Mouse (Mus musculus) telencephalon, adult 2 months (tissue): ENCODE results near the gene Ifi206.
"Not testable (repeated sequence)": the region's sequence is repeated elsewhere in the genome, so short reads cannot be mapped to it uniquely, and the experiment has no call there.

Source experiments
- DNase-seq: peaks from one replicate; pipeline ENCODE4 v3.0.0-alpha.2; 2011; ENCODE audit warnings: low read depth, low spot score

Ifi206 gene

DNA sequence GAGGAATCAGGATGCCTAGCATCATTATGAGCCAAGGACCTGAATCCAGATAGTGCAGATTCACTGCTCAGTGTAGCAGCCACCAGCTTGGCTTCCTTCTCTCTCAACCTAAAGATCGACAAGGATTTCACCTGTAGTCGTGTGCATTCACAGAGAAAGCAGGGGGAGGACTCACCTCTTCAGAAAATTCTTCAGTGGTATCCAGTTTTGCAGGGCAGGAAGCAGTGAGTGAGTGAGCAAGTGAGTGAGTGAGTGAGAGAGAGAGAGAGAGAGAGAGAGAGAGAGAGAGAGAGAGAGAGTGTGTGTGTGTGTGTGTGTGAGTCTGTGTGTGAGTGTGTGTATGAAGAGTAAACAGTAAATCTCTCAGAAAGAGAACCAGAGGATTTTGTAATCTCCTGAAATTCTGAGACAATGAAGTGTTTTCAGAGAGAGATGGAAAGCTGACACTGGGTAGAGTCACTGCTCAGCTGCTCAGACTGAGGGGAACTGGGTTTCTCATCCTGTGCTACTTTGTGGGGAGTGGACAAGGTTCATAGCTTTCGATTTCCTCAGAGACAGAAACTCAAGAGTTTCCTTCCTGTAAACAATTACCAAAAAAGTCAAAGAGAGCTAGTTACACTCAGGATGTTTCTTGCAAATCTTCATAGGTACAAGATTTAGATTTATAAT lies at the start of gene Ifi206:
TSS of gene Ifi206 (minus strand) at position 230 of the 669 bp plus-strand sequence.
- not testable (repeated sequence) for DNase-seq

DNA sequence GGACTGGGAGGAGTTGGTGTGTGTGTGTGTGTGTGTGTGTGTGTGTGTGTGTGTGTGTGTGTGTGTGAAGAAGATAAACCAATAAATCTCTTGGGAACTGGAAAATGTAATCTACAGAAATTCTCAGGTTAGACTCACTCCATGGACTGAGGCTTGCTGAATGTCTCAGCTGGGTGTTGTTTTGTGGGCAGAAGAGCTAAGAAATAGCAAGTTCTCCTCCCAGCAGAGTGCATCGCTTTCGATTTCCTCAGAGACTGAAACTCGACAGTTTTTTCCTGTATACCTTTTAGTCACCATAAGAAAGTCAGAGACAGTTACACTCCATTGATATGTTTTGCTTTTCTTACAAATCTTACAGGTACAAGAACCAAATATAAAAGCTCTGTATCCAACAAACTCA lies 45.0 kb upstream of the Ifi206 start, which contains the start of gene Ifi214:
TSS of gene Ifi214 (minus strand) at position 167 of the 400 bp plus-strand sequence.
- DNase-seq: not testable (repeated sequence)

DNA sequence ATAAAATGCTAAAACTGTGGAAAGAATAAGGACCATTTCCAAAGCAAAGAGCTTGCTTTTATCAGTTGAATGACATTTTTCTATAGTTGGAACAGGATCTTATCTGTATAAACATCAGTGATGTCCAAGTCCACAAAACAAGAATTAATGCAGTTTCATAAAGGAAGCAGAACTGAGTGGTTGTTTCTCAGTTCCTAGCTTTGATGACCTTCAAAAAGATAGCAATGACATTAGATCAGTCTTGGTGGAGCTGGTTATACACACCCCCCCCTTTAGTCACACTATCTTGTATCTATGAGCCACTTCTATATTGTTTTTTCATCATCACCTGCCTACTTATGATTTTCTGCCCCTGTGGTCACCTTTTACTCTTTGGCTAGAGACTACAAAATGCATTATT lies 30.6 kb upstream of the Ifi206 start:
- DNase-seq: no peak

DNA sequence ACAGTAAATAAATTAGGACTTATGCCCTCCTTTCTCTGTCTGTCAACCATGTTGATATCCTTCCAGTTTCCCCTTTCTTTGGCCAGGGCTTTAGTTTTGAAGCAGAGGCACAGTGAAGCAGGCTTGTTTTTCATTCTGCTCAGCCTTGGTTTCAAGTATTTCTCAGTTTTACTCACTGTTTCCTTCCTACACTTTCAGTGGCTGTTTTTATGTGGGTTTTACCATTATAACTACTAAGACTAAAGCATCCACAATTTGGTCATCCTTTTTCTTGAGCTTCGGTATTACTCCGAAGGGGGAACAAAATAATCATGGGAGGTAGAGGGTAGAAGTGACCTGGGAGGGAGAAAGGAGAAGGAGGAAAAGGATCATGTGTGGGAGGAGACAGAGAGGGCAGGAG lies 19.8 kb upstream of the Ifi206 start:
- not testable (repeated sequence) for DNase-seq

DNA sequence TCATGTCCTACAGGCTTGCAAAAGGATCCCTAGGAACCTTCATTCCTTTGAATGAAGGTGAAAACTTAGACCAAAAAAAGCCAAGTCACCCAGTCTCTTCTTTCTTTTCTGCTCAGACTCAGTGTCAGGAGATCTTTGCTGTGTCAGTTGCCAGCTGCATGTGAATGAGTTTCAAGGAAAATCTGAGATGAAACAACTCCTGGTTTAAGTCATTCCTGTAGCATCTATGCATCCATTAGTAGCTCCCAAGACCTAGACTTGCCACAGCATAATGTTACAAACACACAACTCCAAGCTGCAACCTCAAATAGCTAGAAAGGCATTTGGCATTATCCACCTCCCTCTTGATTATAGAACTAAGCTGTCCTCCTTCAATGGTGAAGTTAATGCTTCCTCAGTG lies 642 bp upstream of the Ifi206 start:
- DNase-seq: not testable (repeated sequence)

DNA sequence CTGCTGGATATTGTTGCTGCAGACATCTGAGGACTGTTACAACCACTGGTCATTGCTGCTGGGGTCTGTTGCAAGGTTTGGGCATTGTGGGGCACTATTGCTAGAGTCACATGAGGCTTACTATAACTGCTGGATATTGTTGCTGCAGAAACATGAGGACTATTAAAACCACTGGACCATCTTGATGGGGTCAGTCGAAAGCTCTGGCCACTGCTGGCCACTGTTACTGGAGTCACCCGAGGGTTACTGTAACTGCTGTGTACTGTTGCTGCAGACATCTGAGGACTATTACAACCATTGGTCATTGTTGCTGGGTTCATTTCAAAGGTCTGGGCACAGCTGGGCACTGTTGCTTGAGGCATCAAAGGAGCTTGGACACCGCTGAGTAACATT lies 9.7 kb downstream of the Ifi206 start:
- not testable (repeated sequence) for DNase-seq

DNA sequence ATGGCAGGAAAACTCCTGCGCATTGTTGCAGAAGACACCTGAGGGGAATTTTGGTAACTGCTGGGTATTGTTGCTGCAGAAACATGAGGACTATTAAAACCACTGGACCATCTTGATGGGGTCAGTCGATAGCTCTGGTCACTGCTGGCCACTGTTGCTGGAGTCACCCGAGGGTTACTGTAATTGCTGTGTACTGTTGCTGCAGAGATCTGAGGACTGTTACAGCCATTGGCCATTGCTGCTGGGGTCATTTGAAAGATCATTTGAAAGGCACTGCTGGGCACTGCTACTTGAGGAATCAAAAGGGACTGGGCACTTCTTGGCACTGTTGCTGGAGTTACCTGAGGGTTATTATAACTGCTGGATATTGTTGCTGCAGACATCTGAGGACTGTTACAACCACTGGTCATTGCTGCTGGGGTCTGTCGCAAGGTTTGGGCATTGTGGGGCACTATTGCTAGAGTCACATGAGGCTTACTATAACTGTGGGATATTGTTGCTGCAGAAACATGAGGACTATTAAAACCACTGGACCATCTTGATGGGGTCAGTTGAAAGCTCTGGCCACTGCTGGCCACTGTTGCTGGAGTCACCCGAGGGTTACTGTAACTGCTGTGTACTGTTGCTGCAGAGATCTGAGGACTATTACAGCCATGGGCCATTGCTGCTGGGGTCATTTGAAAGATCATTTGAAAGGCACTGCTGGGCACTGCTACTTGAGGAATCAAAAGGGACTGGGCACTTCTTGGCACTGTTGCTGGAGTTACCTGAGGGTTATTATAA lies 10.3 kb downstream of the Ifi206 start:
- DNase-seq: not testable (repeated sequence)

DNA sequence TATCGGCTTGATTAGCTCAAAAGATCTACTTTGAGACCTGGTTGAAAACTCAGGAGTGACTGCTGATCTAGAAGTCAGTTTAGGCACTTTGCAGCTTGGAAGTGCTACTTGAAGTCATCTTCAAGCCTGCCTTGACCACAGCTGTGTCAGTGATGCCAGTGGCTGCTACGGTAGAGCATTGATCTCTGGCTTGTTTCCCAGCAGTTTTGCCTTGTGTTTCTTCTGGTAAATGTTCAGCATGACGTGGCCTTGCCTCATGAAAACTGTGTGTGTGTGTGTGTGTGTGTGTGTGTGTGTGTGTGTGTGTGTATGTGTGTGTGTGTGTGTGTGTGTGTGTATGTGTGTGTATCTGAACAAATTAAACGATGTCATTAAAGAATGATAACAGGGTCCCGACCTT lies 34.1 kb downstream of the Ifi206 start:
- DNase-seq: no peak

DNA sequence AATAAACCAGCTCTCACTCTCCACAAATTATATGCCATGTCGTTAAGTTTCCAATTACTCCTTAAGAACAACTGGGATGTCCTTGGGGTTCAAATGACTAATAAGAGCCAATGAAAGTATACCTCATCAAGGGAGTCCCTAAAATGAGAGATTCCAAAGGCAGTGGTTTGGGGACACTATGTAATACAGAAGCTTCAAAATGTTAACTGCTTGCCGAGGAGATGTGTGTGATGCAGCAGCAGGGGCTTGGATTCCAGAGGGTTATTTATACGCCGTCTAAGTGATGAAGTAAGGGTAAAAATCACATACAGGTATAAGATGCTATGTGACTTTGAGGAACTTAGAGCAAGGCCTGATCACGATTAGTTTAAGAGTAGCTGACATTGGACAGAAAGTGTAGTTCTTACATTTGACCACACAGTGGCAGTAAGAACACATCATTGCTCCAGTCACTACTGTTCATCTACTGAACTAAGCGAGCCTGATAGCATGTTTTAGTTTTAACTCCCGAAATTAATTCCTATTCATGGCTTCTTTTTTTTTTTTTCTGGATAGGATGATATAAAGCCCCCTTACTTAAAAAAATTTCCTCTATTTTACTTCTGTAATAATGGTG lies 34.6 kb downstream of the Ifi206 start:
- DNase-seq: peak; percentile 41

DNA sequence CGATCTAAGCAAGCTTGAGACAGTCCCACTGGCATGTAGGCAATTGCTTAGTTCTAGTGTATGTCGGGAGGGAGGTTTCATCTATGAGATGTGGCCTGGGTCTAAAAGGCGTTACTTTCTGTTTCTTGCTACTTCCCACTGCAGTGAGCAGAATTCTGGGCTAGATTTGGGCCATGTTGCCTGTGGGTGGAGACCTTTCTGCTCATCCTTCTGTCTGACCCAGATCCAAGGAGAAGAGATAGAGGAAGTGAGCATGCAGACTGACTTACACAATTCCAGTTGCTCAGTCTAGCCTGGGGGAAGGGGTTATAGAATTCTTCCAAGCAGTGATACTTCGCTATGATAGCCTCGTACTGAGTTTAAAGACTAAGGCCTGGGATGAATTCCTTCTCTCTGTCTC lies 39.2 kb downstream of the Ifi206 start:
- DNase-seq: no peak

DNA sequence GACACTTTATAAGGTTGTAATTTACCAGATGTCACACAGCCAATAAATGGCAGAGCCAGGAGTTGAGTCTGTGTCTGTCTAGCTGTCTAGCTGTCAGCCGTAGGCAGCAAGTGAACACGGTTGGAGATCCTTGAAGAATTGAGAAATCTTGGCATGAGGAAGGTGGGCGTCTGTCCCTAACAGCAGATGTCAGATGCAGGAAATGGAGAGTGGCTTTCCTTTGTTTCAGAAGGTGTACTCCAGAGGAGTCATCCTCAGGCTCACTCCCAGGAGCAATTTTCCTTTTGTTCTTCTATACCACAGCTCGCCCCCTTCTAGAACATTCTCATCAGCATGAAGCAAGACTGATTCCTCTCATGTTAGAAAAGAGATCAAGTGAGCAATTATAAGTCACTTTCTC lies 40.2 kb downstream of the Ifi206 start:
- no peak for DNase-seq

DNA sequence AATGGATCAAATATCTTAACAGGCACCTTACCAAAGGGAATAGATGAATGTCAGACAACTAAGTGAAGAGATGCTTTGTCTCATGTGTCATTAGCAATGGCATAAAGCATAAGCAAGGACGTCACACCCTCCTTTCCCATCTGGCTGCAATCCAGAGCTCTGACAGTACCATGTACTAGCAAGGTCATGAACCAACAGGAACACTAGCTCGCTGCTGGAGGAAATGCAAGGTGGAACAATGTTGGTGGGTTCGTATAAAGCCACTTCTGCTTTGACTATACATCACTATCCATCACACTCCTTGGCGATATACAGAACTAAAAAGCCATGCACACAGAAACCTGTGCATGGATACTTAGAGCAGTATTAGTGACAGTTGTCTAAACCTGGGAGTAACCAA lies 43.8 kb downstream of the Ifi206 start:
- no peak for DNase-seq

DNA sequence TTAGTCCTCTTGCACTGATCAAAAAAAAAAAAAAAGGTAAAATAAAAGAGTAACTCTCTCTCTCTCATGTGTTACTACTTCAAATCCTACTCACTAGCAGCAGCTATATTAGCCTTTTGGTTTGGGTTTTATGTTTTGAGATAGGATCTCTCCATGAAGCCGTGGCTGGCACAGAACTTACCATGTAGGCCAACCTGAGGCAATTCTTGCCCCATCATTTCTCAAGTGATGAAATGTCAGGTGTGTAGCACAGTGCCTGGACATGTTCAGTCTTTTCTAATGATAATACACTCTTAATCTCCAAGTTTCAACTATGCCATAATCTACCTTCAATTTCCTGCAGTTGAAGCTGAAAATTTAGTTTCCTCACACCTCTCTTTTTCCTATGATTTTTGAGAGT lies 47.8 kb downstream of the Ifi206 start:
- DNase-seq: no peak

DNA sequence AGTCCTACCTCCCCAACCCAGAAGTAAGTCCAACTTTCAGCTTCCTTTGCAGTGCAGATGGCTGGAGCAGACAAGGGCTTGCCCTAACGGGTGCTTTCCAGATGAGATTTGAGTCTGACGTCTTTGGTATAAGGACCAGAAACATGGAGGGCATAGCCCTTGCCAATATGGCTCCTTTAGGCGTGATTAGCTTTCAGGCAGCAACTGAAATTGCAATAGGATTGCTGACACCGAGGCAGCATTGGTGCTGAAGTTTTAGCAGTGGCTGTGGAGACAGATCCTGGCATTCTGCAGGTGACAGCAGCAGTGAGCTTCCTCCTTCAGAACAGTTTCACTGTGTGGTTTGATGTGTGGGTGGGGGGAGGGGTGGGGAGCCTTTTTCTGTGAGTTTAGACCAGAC lies 49.6 kb downstream of the Ifi206 start:
- DNase-seq: no peak

DNA sequence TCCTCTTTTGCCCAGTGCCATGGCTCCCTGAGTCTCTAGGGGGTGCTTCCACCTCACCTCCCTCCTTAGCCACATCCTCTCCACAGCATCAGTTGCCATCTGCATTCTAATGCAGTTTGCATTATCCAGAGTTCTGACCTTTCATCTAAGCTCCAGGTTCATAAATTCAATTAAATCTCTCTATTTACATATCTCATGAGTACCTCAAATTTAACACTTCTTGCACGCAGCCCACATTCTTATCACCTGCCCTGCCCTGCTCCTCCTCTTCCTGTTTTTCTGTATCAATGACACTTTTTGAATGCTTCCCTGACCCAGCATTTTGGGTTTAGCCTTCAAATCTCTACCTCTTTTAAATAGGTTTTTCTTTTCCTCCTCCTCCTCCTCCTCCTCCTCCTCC lies 50.2 kb downstream of the Ifi206 start:
- no peak for DNase-seq

DNA sequence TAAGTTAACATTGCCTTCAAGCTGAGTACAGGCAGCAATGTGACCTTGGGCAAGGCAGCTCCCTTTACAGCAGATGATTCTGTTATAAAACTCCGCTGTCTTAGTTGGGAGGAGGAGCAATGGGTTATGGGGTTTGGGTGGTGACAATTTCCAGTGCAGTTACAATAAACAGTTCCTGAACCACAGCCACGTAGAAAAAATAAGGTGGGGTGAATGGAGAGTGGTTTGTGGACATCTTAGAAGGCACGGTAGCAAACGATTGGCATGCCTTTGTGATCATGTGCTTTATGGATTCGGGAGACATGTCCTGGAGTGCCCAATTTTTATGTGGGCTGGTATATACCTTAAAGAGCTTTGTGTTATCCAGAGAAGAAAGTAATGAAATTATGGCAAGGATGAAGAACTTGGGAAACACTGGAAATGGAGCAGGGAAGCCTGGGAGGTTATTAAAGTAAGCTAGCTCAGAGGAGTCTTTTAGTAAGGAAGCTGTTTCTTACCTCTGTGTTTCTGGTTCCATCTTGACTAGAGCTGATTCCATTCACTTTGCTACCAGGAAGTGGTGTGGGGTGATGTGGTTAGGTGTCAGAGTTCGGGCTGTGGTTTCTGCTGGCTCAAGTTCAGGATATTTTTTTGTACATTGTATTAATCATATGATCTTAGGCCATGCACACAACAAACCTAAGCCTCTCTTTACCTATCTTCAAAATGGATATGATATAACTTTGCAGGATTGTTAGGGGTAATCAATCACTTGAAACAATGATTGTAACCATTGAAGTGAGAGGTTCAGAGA lies 53.5 kb downstream of the Ifi206 start:
- no peak for DNase-seq

DNA sequence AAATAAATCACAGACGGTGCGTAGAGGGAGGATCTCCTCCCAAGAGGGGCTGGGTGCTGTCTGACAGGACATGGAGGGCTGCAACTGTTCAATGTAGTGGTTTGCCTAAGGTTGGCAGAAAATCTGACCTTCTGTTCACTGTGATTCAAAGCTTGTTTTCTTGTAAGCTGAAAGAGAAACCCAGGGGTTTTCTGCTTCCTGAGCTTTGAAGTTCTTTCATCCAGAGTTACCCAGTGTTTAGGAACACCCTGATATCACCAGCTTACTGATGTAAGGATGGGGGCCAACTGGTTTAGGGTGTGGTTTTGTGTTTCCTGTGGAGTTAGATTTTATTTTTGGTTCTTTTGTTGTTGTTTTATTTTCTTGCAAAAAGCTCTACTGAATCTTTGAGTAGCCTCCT lies 58.4 kb downstream of the Ifi206 start:
- no peak for DNase-seq

DNA sequence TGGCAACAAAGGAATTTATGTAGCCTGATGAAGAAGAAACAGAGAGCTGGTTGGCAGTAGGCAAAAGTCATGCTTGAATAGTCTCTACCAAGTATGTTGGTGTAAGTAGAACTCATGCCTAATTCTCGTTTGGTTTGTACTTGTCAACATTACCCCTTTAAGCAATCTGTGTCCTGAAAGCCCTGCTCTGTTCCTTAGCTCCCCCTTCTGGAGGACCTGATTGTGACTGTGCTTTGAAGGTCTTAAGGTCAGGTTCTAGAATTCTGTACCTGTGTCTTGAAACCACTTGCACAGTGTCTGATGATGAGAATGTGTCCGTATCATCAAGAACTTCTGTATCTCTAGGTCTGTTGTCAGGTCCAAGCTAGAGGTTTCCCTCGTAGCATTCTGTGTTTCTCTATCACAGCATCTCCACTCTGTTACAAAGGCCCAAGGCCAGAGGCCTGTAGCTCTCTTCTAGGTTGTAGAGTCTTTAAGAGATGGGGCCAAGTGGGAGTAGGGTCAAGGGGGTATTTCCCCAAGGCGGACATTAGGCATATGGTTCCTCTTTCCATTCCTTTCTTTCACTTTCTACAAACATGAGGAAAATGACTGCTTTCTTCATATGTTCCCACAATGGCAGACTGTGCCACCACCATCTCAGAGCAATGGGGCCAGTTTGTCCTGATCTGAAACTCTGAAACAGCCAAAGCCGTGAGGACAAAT lies 60.7 kb downstream of the Ifi206 start:
- DNase-seq: no peak

DNA sequence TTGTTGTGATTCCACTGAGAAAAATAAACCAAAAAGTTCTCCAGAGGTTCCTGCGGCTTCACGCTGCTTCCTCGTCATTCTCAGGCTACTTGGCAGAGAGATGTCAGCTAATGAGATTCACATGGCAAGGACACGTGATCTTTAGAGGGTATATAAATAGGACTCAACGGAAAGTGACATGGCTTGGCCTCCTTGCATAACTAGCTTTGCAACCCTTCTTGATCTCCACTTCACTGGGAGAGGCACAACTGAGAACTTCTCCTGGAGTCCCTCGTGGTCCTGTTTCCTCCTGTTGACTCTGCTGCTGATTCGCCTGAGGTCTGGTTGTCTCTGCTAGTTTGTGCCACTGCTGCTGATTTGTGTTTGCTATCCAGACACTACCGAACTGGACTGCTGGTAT lies 63.5 kb downstream of the Ifi206 start:
- DNase-seq: no peak

DNA sequence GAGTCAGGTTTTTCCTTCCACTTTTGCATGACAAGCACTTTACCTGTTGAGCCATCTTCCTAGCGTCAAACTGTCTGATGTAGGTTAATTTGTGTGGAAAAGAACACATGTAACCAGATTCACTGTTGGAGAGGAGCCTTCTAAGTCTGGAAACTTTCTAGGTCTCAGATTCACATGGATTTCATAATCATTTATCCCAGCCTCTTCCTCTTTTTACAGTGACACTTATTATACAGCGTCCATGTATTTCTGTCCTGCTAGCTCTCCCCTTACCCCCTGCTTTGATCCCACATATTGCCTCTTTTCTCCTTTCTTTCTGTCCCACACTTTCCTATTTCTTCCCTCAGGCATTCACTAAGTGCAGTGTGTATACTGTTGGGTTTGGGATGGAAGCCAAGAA lies 64.5 kb downstream of the Ifi206 start:
- DNase-seq: no peak

DNA sequence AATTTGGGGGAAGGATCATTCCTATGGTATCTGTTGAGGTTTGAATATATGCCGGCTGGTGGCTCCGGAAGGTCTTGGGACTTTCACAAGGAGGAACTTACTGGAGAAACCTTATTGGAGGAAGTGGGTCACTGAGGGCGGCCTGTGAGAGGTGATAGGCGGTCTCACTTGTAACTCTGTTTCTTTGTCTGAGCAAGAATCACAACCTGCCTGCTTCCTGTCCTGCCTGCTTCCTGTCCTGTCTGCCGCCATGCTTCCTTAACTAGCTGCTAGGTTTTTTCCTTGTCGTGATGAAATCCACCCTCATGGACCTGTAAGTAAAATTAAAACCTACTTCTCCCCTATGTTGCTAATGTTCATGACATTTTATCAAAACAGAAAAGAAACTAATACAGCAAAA lies 70.5 kb downstream of the Ifi206 start:
- peak; percentile 22 for DNase-seq
